Mouse (Mus musculus): ENCODE measurements around the gene Jam3.

DNA sequence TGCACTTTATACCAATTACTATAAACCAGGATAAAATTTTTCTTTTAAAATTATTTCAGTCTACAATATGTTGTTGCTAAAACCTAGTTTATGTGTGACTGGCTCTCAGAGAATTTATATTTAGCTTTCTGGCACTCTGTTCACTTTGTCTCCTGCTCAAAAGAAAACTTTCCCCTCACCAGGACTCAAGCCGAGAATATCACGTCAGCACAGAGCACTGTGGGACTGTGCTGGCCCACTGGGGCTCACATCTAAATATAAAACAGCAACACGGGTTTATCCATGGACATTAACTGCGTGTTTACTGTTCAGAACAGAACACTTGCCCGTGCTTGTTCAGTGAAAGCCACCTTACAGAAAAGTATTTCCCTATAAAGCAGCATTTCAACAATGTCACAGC lies 44.5 kb downstream of the Jam3 start:
- TF ChIP-seq CTCF (IDR thresholded peaks at IDR 0.05; ENCODE audit: extremely low read depth, insufficient read depth, low read length) (no peak), POLR2A (IDR thresholded peaks at IDR 0.05; ENCODE audit: extremely low read depth, insufficient read depth, low read length) (no peak)

All from cortical plate, adult 2 months (tissue).